Mouse (Mus musculus) stomach, embryonic 15.5 days (tissue): ENCODE data around the gene Stx7. TPM values are rescaled to one million over a fixed set of nuclear protein-coding genes. Genes with fewer than 3 reads are reported as not detected.
"Not testable (repeated sequence)": the region's sequence is repeated elsewhere in the genome, so short reads cannot be mapped to it uniquely, and the experiment has no call there.

Source experiments
- ATAC-seq: fragments of 200-750 bp; cut with Nextera tagmentation; 2 replicates; pipeline ENCODE4 v1.8.0; 2017; ENCODE audit warnings: low read depth, moderate number of reproducible peaks, moderate TSS enrichment; ENCODE audit not compliant: insufficient read depth, low FRiP score
- H3K27ac ChIP-seq: fragments of 300-500 bp; sonication (generic); 2 replicates; pipeline ENCODE4 v1.5.1; 2015; ENCODE audit warnings: mild to moderate bottlenecking, inconsistent platforms
- H3K27me3 ChIP-seq: fragments of 300-500 bp; sonication (generic); replicated peaks from 2 replicates; pipeline ENCODE4 v1.6.1; 2015; ENCODE audit warnings: inconsistent platforms
- H3K36me3 ChIP-seq: fragments of 300-500 bp; sonication (generic); 2 replicates; pipeline ENCODE4 v1.6.1; 2015; ENCODE audit warnings: inconsistent platforms
- H3K4me1 ChIP-seq: fragments of 300-500 bp; sonication (generic); 2 replicates; pipeline ENCODE4 v1.6.1; 2015; ENCODE audit warnings: inconsistent platforms
- H3K4me2 ChIP-seq: fragments of 300-500 bp; sonication (generic); 2 replicates; pipeline ENCODE4 v1.6.1; 2015; ENCODE audit warnings: mild to moderate bottlenecking, inconsistent platforms
- H3K4me3 ChIP-seq: fragments of 300-500 bp; sonication (generic); replicated peaks from 2 replicates; pipeline ENCODE4 v1.5.1; 2015; ENCODE audit warnings: inconsistent platforms
- H3K9ac ChIP-seq: fragments of 300-500 bp; sonication (generic); 2 replicates; pipeline ENCODE4 v1.6.1; 2015; ENCODE audit warnings: inconsistent platforms
- H3K9me3 ChIP-seq: fragments of 300-500 bp; sonication (generic); 2 replicates; pipeline ENCODE4 v1.6.1; 2016; ENCODE audit warnings: inconsistent platforms
- WGBS: fragments of 180-500 bp; shearing (Covaris S2); methylation state at CpG from one replicate; pipeline ENCODE4 v1.1.7; 2015; 5-methylcytosine and 5-hydroxymethylcytosine counted together
- polyA plus RNA-seq: library from polyadenylated mRNA; unstranded; fragments of >200 nt; fragmentation: Nextera tagmentation; extraction: Ambion mirVana; gene quantifications from 2 replicates; pipeline ENCODE4 v1.2.1, GENCODE M21; 2015

Stx7 gene
- 87.8 and 91.1 TPM in 2 replicates for polyA plus RNA-seq

GRCm38 (mm10) chr10:24149135-24149781 is at the start of gene Stx7:
Gene Stx7 (plus strand): TSS chr10:24149302.
- H3K4me3 ChIP-seq, result peak within 1 kb of the TSS; percentile 83
- no peaks in the 10 kb centered on the region for H3K9me3 ChIP-seq
- peak within 1 kb of the TSS; percentile 53 for H3K9ac ChIP-seq
- under 1% methylated on average over 43 of the region's 45 CpGs for WGBS
- H3K27ac ChIP-seq, result peak within 1 kb of the TSS; percentile 72
- H3K36me3 ChIP-seq, result no peaks in the 10 kb centered on the region
- H3K4me1 ChIP-seq, result 0 out of 2 replicates have a peak, but pooled peaks cover 6% of the 10 kb centered on the region
- ATAC-seq, result peak; percentile 96
- H3K27me3 ChIP-seq, result no peaks in the 10 kb centered on the region
- H3K4me2 ChIP-seq, result peak within 1 kb of the TSS; percentile 50

- H3K4me3 ChIP-seq, H3K9me3 ChIP-seq, ATAC-seq, H3K4me1 ChIP-seq, H3K27ac ChIP-seq, H3K27me3 ChIP-seq, H3K4me2 ChIP-seq, H3K9ac ChIP-seq, H3K36me3 ChIP-seq: not testable (repeated sequence)
- WGBS, result 83% methylated on average over 1 of the region's 3 CpGs
These were observed 47.3 kb upstream of the Stx7 start, which contains the start of gene Taar8c for GRCm38 (mm10) chr10:24101812-24102211. Gene Taar8c (minus strand): TSS chr10:24101912.

GRCm38 (mm10) chr10:24103299-24103698 is 45.8 kb upstream of the Stx7 start:
- H3K4me2 ChIP-seq, H3K27me3 ChIP-seq, H3K4me3 ChIP-seq, ATAC-seq, H3K9ac ChIP-seq, H3K27ac ChIP-seq, H3K36me3 ChIP-seq, H3K9me3 ChIP-seq, H3K4me1 ChIP-seq: not testable (repeated sequence)
- WGBS, result 27% methylated on average over 1 of the region's 1 CpGs

- no peak overlapping the region for H3K9ac ChIP-seq
- no peaks in the 10 kb centered on the region for H3K9me3 ChIP-seq
- WGBS, result 65% methylated on average over 5 of the region's 5 CpGs
- H3K4me2 ChIP-seq, result no peak overlapping the region
- H3K36me3 ChIP-seq, result no peaks in the 10 kb centered on the region
- no peaks in the 10 kb centered on the region for H3K4me1 ChIP-seq
- H3K4me3 ChIP-seq, result no peak overlapping the region
- no peaks in the 10 kb centered on the region for H3K27me3 ChIP-seq
- no peak for ATAC-seq
- no peak overlapping the region for H3K27ac ChIP-seq
These were observed 41.4 kb upstream of the Stx7 start for GRCm38 (mm10) chr10:24107747-24108146.

- no peak overlapping the region for H3K27ac ChIP-seq
- H3K36me3 ChIP-seq, result no peaks in the 10 kb centered on the region
- ATAC-seq, result no peak
- H3K9me3 ChIP-seq, result no peaks in the 10 kb centered on the region
- no peaks in the 10 kb centered on the region for H3K4me1 ChIP-seq
- 61% methylated on average over 3 of the region's 3 CpGs for WGBS
- H3K4me3 ChIP-seq, result no peak overlapping the region
- H3K27me3 ChIP-seq, result no peaks in the 10 kb centered on the region
- H3K4me2 ChIP-seq, result no peak overlapping the region
- H3K9ac ChIP-seq, result no peak overlapping the region
These were observed 40.9 kb upstream of the Stx7 start for GRCm38 (mm10) chr10:24108236-24108635.

GRCm38 (mm10) chr10:24109434-24109833 is 39.7 kb upstream of the Stx7 start, which contains the start of gene Taar9:
Gene Taar9 (minus strand): TSS chr10:24109534.
- H3K4me1 ChIP-seq, ATAC-seq, H3K36me3 ChIP-seq, H3K4me3 ChIP-seq, H3K27me3 ChIP-seq, H3K9ac ChIP-seq, H3K27ac ChIP-seq, H3K4me2 ChIP-seq, H3K9me3 ChIP-seq: not testable (repeated sequence)
- WGBS, result 82% methylated on average over 8 of the region's 8 CpGs

GRCm38 (mm10) chr10:24111116-24111778 is 37.9 kb upstream of the Stx7 start:
- Histone ChIP-seq H3K27ac (no peak overlapping the region), H3K36me3 (no peaks in the 10 kb centered on the region), H3K9ac (no peak overlapping the region), H3K4me1 (no peaks in the 10 kb centered on the region), H3K27me3 (no peaks in the 10 kb centered on the region), H3K4me3 (no peak overlapping the region), H3K4me2 (no peak overlapping the region), H3K9me3 (no peaks in the 10 kb centered on the region)
- WGBS, result 50% methylated on average over 6 of the region's 6 CpGs
- no peak for ATAC-seq

GRCm38 (mm10) chr10:24131451-24132262 is 17.4 kb upstream of the Stx7 start:
- no peak overlapping the region for H3K9ac ChIP-seq
- ATAC-seq, result peak; percentile 77
- no peaks in the 10 kb centered on the region for H3K27me3 ChIP-seq
- H3K4me3 ChIP-seq, result 0 out of 2 replicates have a peak overlapping the region, but pooled peaks have one; percentile 21
- peak overlapping the region; percentile 77 for H3K27ac ChIP-seq
- H3K4me2 ChIP-seq, result peak overlapping the region; percentile 39
- peaks cover 7% of the 10 kb centered on the region; the same call in 1 of the 2 replicates for H3K4me1 ChIP-seq
- 24% methylated on average over 9 of the region's 9 CpGs for WGBS
- no peaks in the 10 kb centered on the region for H3K36me3 ChIP-seq
- no peaks in the 10 kb centered on the region for H3K9me3 ChIP-seq

- H3K27ac ChIP-seq, result peak overlapping the region; percentile 77
- no peaks in the 10 kb centered on the region for H3K27me3 ChIP-seq
- no peaks in the 10 kb centered on the region for H3K9me3 ChIP-seq
- ATAC-seq, result peak; percentile 87
- H3K4me2 ChIP-seq, result peak overlapping the region; percentile 39
- WGBS, result 18% methylated on average over 5 of the region's 5 CpGs
- peaks cover 7% of the 10 kb centered on the region; the same call in 1 of the 2 replicates for H3K4me1 ChIP-seq
- H3K9ac ChIP-seq, result no peak overlapping the region
- H3K36me3 ChIP-seq, result no peaks in the 10 kb centered on the region
- no peak overlapping the region for H3K4me3 ChIP-seq
These were observed 16.8 kb upstream of the Stx7 start for GRCm38 (mm10) chr10:24132273-24132672.

GRCm38 (mm10) chr10:24133132-24133531 is 16.0 kb upstream of the Stx7 start:
- ATAC-seq, result no peak
- H3K27ac ChIP-seq, result peak overlapping the region; percentile 77
- H3K4me3 ChIP-seq, result no peak overlapping the region
- no peaks in the 10 kb centered on the region for H3K9me3 ChIP-seq
- WGBS, result 30% methylated on average over 2 of the region's 2 CpGs
- H3K4me1 ChIP-seq, result peaks cover 7% of the 10 kb centered on the region; the same call in 1 of the 2 replicates
- no peak overlapping the region for H3K9ac ChIP-seq
- no peak overlapping the region for H3K4me2 ChIP-seq
- no peaks in the 10 kb centered on the region for H3K36me3 ChIP-seq
- no peaks in the 10 kb centered on the region for H3K27me3 ChIP-seq

GRCm38 (mm10) chr10:24134071-24134645 is 14.9 kb upstream of the Stx7 start:
- Histone ChIP-seq H3K9me3 (no peaks in the 10 kb centered on the region), H3K27ac (no peak overlapping the region), H3K27me3 (no peaks in the 10 kb centered on the region), H3K4me1 (peaks cover 7% of the 10 kb centered on the region; the same call in 1 of the 2 replicates), H3K4me2 (no peak overlapping the region), H3K9ac (no peak overlapping the region), H3K36me3 (no peaks in the 10 kb centered on the region), H3K4me3 (no peak overlapping the region)
- WGBS, result 40% methylated on average over 7 of the region's 7 CpGs
- no peak for ATAC-seq
